Mouse (Mus musculus): ENCODE data around the gene Relb. TPM values are rescaled to one million over a fixed set of nuclear protein-coding genes. Genes with fewer than 3 reads are reported as not detected.
A peak's percentile ranks its signal among the peaks of the same experiment; 100 is the strongest.

Relb gene
- polyA plus RNA-seq, 1 experiment from 2014 or later: 10.5 TPM

GRCm38 (mm10) chr7:19671511-19671910 lies 42.3 kb upstream of the Relb start:
- H3K36me3 ChIP-seq (ENCODE audit: control insufficient read depth, insufficient read depth): no peaks in the 10 kb centered on the region
- no peak for TF ChIP-seq CTCF (IDR thresholded peaks at IDR 0.05; ENCODE audit: low read depth)
- WGBS: 73% methylated on average over 10 of the region's 10 CpGs
- no peaks in the 10 kb centered on the region for H3K27me3 ChIP-seq (replicated peaks; ENCODE audit: control insufficient read depth, insufficient read depth, low read length)
- H3K9me3 ChIP-seq (ENCODE audit: control insufficient read depth): no peaks in the 10 kb centered on the region
- H3K4me2 ChIP-seq (replicated peaks; ENCODE audit: low read depth): no peak overlapping the region
- H3K9ac ChIP-seq (ENCODE audit: low read depth, low read length): no peak overlapping the region
- ATAC-seq: no peak
- no peak overlapping the region for H3K27ac ChIP-seq (ENCODE audit: low read depth, low read length)
- no peak overlapping the region for H3K4me3 ChIP-seq (ENCODE audit: low read depth, low read length)
- no peaks in the 10 kb centered on the region for H3K4me1 ChIP-seq (replicated peaks; ENCODE audit: control insufficient read depth, insufficient read depth, low read length)

GRCm38 (mm10) chr7:19668947-19669721 lies 39.9 kb upstream of the Relb start:
- H3K9me3 ChIP-seq (ENCODE audit: control insufficient read depth): no peaks in the 10 kb centered on the region
- no peaks in the 10 kb centered on the region for H3K27me3 ChIP-seq (replicated peaks; ENCODE audit: control insufficient read depth, insufficient read depth, low read length)
- WGBS: 7% methylated on average over 10 of the region's 10 CpGs
- peaks cover 6% of the 10 kb centered on the region; the same call in 1 of the 2 replicates for H3K4me1 ChIP-seq (replicated peaks; ENCODE audit: control insufficient read depth, insufficient read depth, low read length)
- ATAC-seq: peak; percentile 71
- peak overlapping the region; percentile 89 for H3K27ac ChIP-seq (ENCODE audit: low read depth, low read length)
- peak overlapping the region; percentile 47; the same call in 1 of the 2 replicates for H3K9ac ChIP-seq (ENCODE audit: low read depth, low read length)
- TF ChIP-seq CTCF (IDR thresholded peaks at IDR 0.05; ENCODE audit: low read depth): peak; percentile 99
- no peak overlapping the region for H3K4me3 ChIP-seq (ENCODE audit: low read depth, low read length)
- H3K4me2 ChIP-seq (replicated peaks; ENCODE audit: low read depth): peak overlapping the region; percentile 55
- no peaks in the 10 kb centered on the region for H3K36me3 ChIP-seq (ENCODE audit: control insufficient read depth, insufficient read depth)

GRCm38 (mm10) chr7:19667434-19667833 lies 38.2 kb upstream of the Relb start:
- Histone ChIP-seq H3K4me3 (ENCODE audit: low read depth, low read length) (no peak overlapping the region), H3K36me3 (ENCODE audit: control insufficient read depth, insufficient read depth) (no peaks in the 10 kb centered on the region), H3K9me3 (ENCODE audit: control insufficient read depth) (no peaks in the 10 kb centered on the region), H3K27me3 (replicated peaks; ENCODE audit: control insufficient read depth, insufficient read depth, low read length) (no peaks in the 10 kb centered on the region), H3K27ac (ENCODE audit: low read depth, low read length) (no peak overlapping the region), H3K9ac (ENCODE audit: low read depth, low read length) (no peak overlapping the region), H3K4me2 (replicated peaks; ENCODE audit: low read depth) (no peak overlapping the region), H3K4me1 (replicated peaks; ENCODE audit: control insufficient read depth, insufficient read depth, low read length) (peaks cover 10% of the 10 kb centered on the region; the same call in 1 of the 2 replicates)
- 90% methylated on average over 2 of the region's 2 CpGs for WGBS
- ATAC-seq: no peak
- no peak for TF ChIP-seq CTCF (IDR thresholded peaks at IDR 0.05; ENCODE audit: low read depth)

- no peak for ATAC-seq
- peak; percentile 58 for TF ChIP-seq CTCF (IDR thresholded peaks at IDR 0.05; ENCODE audit: low read depth)
- peaks cover 4% of the 10 kb centered on the region; the same call in 1 of the 2 replicates for H3K36me3 ChIP-seq (ENCODE audit: control insufficient read depth, insufficient read depth)
- 68% methylated on average over 3 of the region's 3 CpGs for WGBS
- no peak overlapping the region for H3K27ac ChIP-seq (ENCODE audit: low read depth, low read length)
- no peak overlapping the region for H3K4me2 ChIP-seq (replicated peaks; ENCODE audit: low read depth)
- peaks cover 10% of the 10 kb centered on the region; the same call in 1 of the 2 replicates for H3K4me1 ChIP-seq (replicated peaks; ENCODE audit: control insufficient read depth, insufficient read depth, low read length)
- H3K9me3 ChIP-seq (ENCODE audit: control insufficient read depth): no peaks in the 10 kb centered on the region
- H3K27me3 ChIP-seq (replicated peaks; ENCODE audit: control insufficient read depth, insufficient read depth, low read length): no peaks in the 10 kb centered on the region
- H3K9ac ChIP-seq (ENCODE audit: low read depth, low read length): no peak overlapping the region
- H3K4me3 ChIP-seq (ENCODE audit: low read depth, low read length): no peak overlapping the region
These were observed 37.5 kb upstream of the Relb start for GRCm38 (mm10) chr7:19666750-19667149.

- WGBS: under 1% methylated on average over 59 of the region's 63 CpGs
- no peaks in the 10 kb centered on the region for H3K9me3 ChIP-seq (ENCODE audit: control insufficient read depth)
- peak; percentile 79 for TF ChIP-seq CTCF (IDR thresholded peaks at IDR 0.05; ENCODE audit: low read depth)
- H3K36me3 ChIP-seq (ENCODE audit: control insufficient read depth, insufficient read depth): peaks cover 9% of the 10 kb centered on the region; the same call in 1 of the 2 replicates
- peak; percentile 88 for ATAC-seq
- no peaks in the 10 kb centered on the region for H3K27me3 ChIP-seq (replicated peaks; ENCODE audit: control insufficient read depth, insufficient read depth, low read length)
- peaks cover 10% of the 10 kb centered on the region; the same call in 1 of the 2 replicates for H3K4me1 ChIP-seq (replicated peaks; ENCODE audit: control insufficient read depth, insufficient read depth, low read length)
- H3K4me2 ChIP-seq (replicated peaks; ENCODE audit: low read depth): peak within 1 kb of the TSS; percentile 83
- peak within 1 kb of the TSS; percentile 91 for H3K27ac ChIP-seq (ENCODE audit: low read depth, low read length)
- H3K9ac ChIP-seq (ENCODE audit: low read depth, low read length): peak within 1 kb of the TSS; percentile 98
- peak within 1 kb of the TSS; percentile 99 for H3K4me3 ChIP-seq (ENCODE audit: low read depth, low read length)
These were observed 36.0 kb upstream of the Relb start, which contains the start of gene Clptm1 for GRCm38 (mm10) chr7:19664955-19665841. Gene Clptm1 (minus strand): TSS chr7:19665033.
